Mouse (Mus musculus) kidney, adult 9 months (tissue): ENCODE measurements at regions not wholly inside any gene's neighbourhood (a gene's known extent, or its start where the extent isn't known, plus 50 kb on each side); places are given as distances from the start of the nearest gene placed in this dataset.

ENCODE experiments used
- DNase-seq: peaks from one replicate; pipeline ENCODE4 v3.0.0; 2022

GRCm38 (mm10) chr1:114236316-114236715 lies 1448.2 kb upstream of the Cntnap5a start:
- peak; percentile 56 for DNase-seq
